Mouse (Mus musculus) kidney, adult 2 months (tissue): ENCODE results near the gene Myo18b. TPM values are rescaled to one million over a fixed set of nuclear protein-coding genes. Genes with fewer than 3 reads are reported as not detected.

Source experiments
- DNase-seq: peaks from one replicate; pipeline ENCODE4 v3.0.0; 2021
- H3K27ac ChIP-seq: fragments of 200-500 bp; 2 replicates; pipeline ENCODE4 v1.5.1; 2012; ENCODE audit warnings: low read depth, low read length, control low read depth, inconsistent platforms; ENCODE audit not compliant: insufficient read depth
- H3K27me3 ChIP-seq: fragments of 200-500 bp; replicated peaks from 2 replicates; pipeline ENCODE4 v1.6.1; 2012; ENCODE audit warnings: mild to moderate bottlenecking, moderate library complexity, low read length, inconsistent platforms; ENCODE audit not compliant: control insufficient read depth, insufficient read depth
- H3K36me3 ChIP-seq: fragments of 200-500 bp; 2 replicates; pipeline ENCODE4 v1.6.1; 2012; ENCODE audit warnings: mild to moderate bottlenecking, moderate library complexity, low read length, inconsistent platforms; ENCODE audit not compliant: control insufficient read depth, insufficient read depth
- H3K4me1 ChIP-seq: fragments of 200-500 bp; 2 replicates; pipeline ENCODE4 v1.6.1; 2011; ENCODE audit warnings: low read length; ENCODE audit not compliant: control insufficient read depth, insufficient read depth
- H3K4me3 ChIP-seq: fragments of 200-500 bp; 2 replicates; pipeline ENCODE4 v1.5.1; 2011; ENCODE audit warnings: mild to moderate bottlenecking, low read depth, low read length, control low read depth; ENCODE audit not compliant: insufficient read depth
- CTCF ChIP-seq: fragments of 200-500 bp; conservative IDR thresholded peaks from 2 replicates; pipeline ENCODE4 v1.5.1; 2011; ENCODE audit warnings: low read depth, mild to moderate bottlenecking, control low read depth, low read length, moderate library complexity, mixed read lengths; ENCODE audit not compliant: insufficient read depth, insufficient read length
- POLR2A ChIP-seq: fragments of 200-500 bp; IDR thresholded peaks from one replicate; pipeline ENCODE4 v1.6.1; 2011; ENCODE audit warnings: low read depth, low read length, control low read depth
- WGBS: fragments of 180-500 bp; shearing (Covaris S2); methylation state at CpG from one replicate; pipeline ENCODE4 v1.1.7; 2018; 5-methylcytosine and 5-hydroxymethylcytosine counted together
- polyA plus RNA-seq: library from polyadenylated mRNA; depleted of rRNA; stranded (reverse); fragments of >200 nt; gene quantifications from 2 replicates; pipeline ENCODE4 v1.2.3, GENCODE M21; 2012

Myo18b gene
- polyA plus RNA-seq, 1 experiment, result 1.2 TPM

DNA sequence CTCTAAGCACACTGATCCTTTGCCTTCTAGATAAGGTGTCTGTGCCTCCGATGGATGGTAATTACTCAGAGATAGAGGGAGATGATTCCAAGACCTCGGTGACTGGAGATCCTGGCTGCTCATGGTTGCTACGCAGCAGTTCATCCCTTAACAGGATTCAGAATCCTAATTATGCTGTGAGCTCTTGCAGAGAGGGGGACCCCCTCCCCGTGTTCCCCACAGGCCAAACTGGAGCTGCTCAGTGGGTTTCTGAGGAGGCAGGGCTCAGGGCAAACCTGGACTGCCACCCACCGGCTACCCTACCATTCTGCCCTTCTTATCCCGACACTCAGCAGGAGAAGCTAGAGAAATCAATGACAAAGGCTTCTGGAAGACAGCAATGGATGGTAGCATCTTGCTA is 54.3 kb downstream of the Myo18b start:
- Histone ChIP-seq H3K27ac (no peak overlapping the region), H3K4me1 (no peaks in the 10 kb centered on the region), H3K4me3 (no peak overlapping the region), H3K36me3 (no peaks in the 10 kb centered on the region), H3K27me3 (no peaks in the 10 kb centered on the region)
- no peak for DNase-seq
- WGBS, result 67% methylated on average over 6 of the region's 6 CpGs
- TF ChIP-seq CTCF (no peak), POLR2A (no peak)

DNA sequence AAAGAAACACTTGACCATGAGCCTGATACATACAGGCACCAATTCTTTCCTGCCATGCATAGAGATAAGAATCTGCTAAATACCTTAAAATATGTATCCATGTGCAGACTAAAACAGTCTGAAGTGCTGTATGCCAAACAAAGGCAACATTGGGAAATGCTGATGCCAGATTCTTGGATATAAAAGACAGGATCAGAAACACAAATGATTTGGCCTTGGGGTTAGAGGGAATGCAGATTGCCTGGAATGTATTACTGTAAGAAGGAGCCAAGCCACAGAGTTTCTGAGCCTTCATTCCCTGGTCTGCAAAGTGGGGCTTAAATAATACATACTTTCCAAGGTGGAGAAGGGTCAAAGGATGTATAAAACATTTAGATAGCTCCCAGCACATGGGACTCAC is 61.3 kb downstream of the Myo18b start:
- Histone ChIP-seq H3K27me3 (no peaks in the 10 kb centered on the region), H3K36me3 (no peaks in the 10 kb centered on the region), H3K4me3 (no peak overlapping the region), H3K27ac (no peak overlapping the region), H3K4me1 (no peaks in the 10 kb centered on the region)
- TF ChIP-seq CTCF, result no peak
- no peak for TF ChIP-seq POLR2A
- no peak for DNase-seq

DNA sequence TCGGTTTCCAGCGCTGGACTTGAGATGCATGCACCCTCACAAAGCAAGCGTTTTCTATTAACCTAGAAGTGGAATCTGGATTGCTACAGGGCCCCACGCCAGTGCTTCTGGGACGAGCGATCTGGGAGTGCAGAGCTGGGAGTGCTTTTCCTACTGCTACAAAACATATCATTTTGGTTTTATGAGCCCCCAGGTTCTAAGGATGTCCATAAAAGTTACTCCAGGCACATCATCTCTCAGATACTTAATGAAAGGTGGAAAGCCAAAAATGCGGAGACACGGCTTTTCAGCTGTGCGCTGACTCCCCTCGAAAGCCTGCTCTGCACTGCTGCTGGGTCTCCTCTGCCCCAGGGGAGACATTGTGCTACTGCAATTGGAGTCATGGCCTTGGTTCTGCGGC is 62.3 kb downstream of the Myo18b start:
- TF ChIP-seq POLR2A, result no peak
- no peak for TF ChIP-seq CTCF
- Histone ChIP-seq H3K27ac (no peak overlapping the region), H3K36me3 (no peaks in the 10 kb centered on the region), H3K4me3 (no peak overlapping the region), H3K27me3 (no peaks in the 10 kb centered on the region), H3K4me1 (no peaks in the 10 kb centered on the region)
- WGBS, result 72% methylated on average over 11 of the region's 11 CpGs
- no peak for DNase-seq

DNA sequence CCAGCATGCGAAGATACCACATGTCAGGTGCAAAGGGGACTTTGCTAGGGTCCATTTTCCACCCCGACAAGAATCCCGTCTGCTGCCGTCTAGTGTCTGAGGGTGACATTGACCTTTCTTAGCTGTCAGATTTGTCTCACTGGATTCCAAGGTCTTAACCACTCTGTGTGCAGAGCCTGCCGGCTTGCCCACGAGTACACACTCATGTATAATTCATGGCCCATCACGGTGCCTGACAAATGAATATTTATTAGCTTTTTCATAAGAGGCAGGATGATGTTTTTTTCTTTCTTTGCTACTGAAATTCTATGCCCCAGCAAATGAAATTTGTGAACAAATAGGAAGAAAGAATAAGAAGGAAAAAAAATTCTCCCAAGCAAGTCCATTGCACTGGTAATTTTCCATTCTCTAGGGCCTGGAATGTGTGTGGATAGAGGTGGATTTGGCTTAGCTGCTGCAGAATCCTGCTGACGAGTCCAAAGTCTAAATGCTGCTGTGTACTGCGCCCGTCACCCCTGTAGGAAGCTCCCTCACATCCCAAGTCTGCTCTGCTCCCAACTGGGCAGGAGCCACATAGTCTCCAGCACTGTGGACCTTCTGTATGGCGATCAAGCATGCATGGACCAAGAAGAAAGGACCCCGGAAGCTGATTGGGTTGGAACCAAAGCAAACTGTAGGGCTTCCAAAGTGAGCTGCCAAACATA is 70.9 kb downstream of the Myo18b start:
- no peaks in the 10 kb centered on the region for H3K4me1 ChIP-seq
- WGBS, result 55% methylated on average over 12 of the region's 12 CpGs
- no peaks in the 10 kb centered on the region for H3K27me3 ChIP-seq
- no peak overlapping the region for H3K4me3 ChIP-seq
- peak; percentile 41 for DNase-seq
- H3K27ac ChIP-seq, result no peak overlapping the region
- no peaks in the 10 kb centered on the region for H3K36me3 ChIP-seq
- no peak for TF ChIP-seq CTCF
- no peak for TF ChIP-seq POLR2A

DNA sequence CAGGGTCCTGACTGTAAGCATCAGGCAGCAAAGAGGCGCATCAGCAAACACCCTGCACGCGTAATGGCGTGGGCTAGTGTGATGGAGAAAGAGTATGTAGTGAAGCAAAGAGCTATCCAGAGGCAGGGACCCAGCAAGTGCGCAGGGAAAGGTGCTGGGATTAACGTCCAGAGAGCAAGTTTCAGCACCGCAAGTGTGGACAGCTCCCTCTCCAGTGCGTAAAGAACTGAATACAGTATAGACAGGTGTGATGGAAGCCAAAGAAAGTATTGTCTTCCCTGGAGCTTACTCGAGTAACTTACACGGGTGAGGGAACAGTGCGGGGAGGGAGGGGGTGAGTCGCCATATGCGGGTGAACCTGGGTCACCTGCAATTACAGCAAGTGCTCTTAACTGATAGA is 71.8 kb downstream of the Myo18b start:
- no peak for TF ChIP-seq POLR2A
- TF ChIP-seq CTCF, result no peak
- H3K36me3 ChIP-seq, result no peaks in the 10 kb centered on the region
- DNase-seq, result peak; percentile 24
- H3K27me3 ChIP-seq, result no peaks in the 10 kb centered on the region
- H3K4me1 ChIP-seq, result no peaks in the 10 kb centered on the region
- no peak overlapping the region for H3K27ac ChIP-seq
- H3K4me3 ChIP-seq, result no peak overlapping the region
- 29% methylated on average over 13 of the region's 13 CpGs for WGBS

DNA sequence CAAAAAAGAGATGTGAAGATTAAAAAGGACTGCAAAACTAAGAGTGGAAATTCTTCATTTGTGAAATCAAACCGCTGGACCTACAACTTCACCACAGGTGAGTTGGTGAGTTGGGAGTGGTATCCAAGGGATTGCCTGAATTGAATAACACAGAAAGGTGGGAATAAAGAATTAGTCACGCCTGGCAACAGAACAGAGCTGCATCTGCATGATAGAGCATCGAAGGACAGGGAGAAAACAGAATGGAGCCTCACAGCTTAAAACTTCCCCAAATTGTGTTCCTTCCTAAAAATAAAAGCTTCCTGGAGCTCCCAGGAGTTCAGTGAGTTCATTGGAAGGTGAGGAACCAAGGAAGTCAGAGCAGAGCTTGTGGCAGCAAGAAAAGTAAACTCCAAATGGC is 73.7 kb downstream of the Myo18b start:
- 66% methylated on average over 3 of the region's 3 CpGs for WGBS
- no peak overlapping the region for H3K4me3 ChIP-seq
- H3K4me1 ChIP-seq, result no peaks in the 10 kb centered on the region
- DNase-seq, result no peak
- no peaks in the 10 kb centered on the region for H3K27me3 ChIP-seq
- no peak overlapping the region for H3K27ac ChIP-seq
- no peaks in the 10 kb centered on the region for H3K36me3 ChIP-seq
- TF ChIP-seq POLR2A, result no peak

DNA sequence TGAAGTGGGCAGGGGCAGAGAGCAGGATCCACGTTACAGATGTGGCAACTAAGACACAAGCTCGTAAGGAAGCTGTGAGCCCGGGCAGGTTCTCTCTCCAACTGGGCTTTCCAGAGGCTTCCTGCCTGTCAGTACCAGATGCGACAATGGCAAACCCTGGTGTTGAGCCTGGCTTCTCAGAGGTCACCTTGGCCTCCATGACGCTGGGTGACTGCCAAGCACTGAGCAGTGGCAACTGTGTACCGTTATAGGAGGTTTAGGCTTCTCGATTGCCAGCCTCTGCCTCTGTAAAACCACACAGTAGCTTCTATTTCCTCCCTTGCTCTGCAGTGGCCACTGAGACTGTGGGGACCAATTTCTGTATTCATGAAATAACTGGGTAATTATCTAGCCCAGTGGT is 81.1 kb downstream of the Myo18b start:
- DNase-seq, result no peak
- Histone ChIP-seq H3K4me1 (no peaks in the 10 kb centered on the region), H3K36me3 (no peaks in the 10 kb centered on the region), H3K4me3 (no peak overlapping the region), H3K27ac (no peak overlapping the region), H3K27me3 (no peaks in the 10 kb centered on the region)
- TF ChIP-seq CTCF, result no peak
- TF ChIP-seq POLR2A, result no peak
- WGBS, result 70% methylated on average over 7 of the region's 7 CpGs

DNA sequence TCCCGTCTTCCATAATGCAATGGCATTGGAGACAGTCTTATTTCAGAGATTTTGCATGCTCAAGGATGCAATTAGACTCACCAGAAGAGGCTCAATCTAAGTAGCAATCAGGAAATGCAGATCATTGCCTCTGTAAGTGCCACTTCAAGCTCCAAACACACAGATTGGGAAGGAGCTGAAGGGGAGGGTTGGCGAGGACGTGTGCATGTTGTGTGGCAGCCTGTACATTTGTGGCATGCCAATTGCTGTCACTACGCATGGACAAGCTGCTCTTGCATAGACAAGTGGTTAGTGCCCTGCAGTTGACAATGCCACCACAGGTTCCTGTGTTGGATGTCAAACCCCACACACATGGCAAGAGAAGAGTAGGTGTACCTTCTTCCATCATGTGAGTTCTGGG is 88.5 kb downstream of the Myo18b start:
- 81% methylated on average over 4 of the region's 4 CpGs for WGBS
- Histone ChIP-seq H3K4me1 (no peaks in the 10 kb centered on the region), H3K27me3 (no peaks in the 10 kb centered on the region), H3K4me3 (no peak overlapping the region), H3K36me3 (no peaks in the 10 kb centered on the region), H3K27ac (no peak overlapping the region)
- TF ChIP-seq CTCF, result no peak
- no peak for TF ChIP-seq POLR2A
- no peak for DNase-seq
